Mouse (Mus musculus) G1E (cell line): ENCODE data around the gene Taf8. TPM values are rescaled to one million over a fixed set of nuclear protein-coding genes. Genes with fewer than 3 reads are reported as not detected.

Experiments used
- ATAC-seq: 2 replicates; pipeline ENCODE4 v1.8.0; 2016; ENCODE audit warnings: mild to moderate bottlenecking; ENCODE audit not compliant: insufficient number of reproducible peaks, poor library complexity, low FRiP score, severe bottlenecking; ENCODE audit errors: extremely low read depth
- DNase-seq: peaks from one replicate; pipeline ENCODE4 v3.0.0; 2012; ENCODE audit warnings: low spot score
- H3K27me3 ChIP-seq: 2 replicates; pipeline ENCODE4 v1.6.1; 2012; ENCODE audit warnings: mild to moderate bottlenecking, low read length, inconsistent platforms; ENCODE audit not compliant: insufficient read depth
- H3K36me3 ChIP-seq: replicated peaks from 2 replicates; pipeline ENCODE3; 2012; ENCODE audit warnings: mild to moderate bottlenecking, inconsistent platforms
- H3K4me1 ChIP-seq: 2 replicates; pipeline ENCODE4 v1.6.1; 2012; ENCODE audit warnings: low read depth, low read length, inconsistent platforms, mixed read lengths; ENCODE audit not compliant: insufficient read depth
- H3K4me3 ChIP-seq: 2 replicates; pipeline ENCODE4 v1.5.1; 2012; ENCODE audit warnings: low read depth, mild to moderate bottlenecking, inconsistent platforms, low read length, moderate library complexity, mixed read lengths
- H3K9me3 ChIP-seq: replicated peaks from 2 replicates; pipeline ENCODE4 v1.6.1; 2012; ENCODE audit warnings: inconsistent platforms
- CTCF ChIP-seq: IDR thresholded peaks from 2 replicates; pipeline ENCODE4 v1.5.1; 2012; ENCODE audit warnings: low read depth, low read length, inconsistent platforms, mixed read lengths
- GATA1 ChIP-seq: IDR thresholded peaks from 2 replicates; pipeline ENCODE4 v1.6.1; 2012; ENCODE audit warnings: borderline replicate concordance, low read length, inconsistent platforms, mixed read lengths
- GATA2 ChIP-seq: IDR thresholded peaks from 2 replicates; pipeline ENCODE4 v1.6.1; 2012; ENCODE audit warnings: low read depth, low read length, inconsistent platforms, borderline replicate concordance
- POLR2AphosphoS5 ChIP-seq: IDR thresholded peaks from 2 replicates; pipeline ENCODE4 v1.6.1; 2012; ENCODE audit warnings: low read depth, low read length, inconsistent platforms; ENCODE audit not compliant: insufficient replicate concordance
- TAL1 ChIP-seq: conservative IDR thresholded peaks from 2 replicates; pipeline ENCODE4 v1.6.1; 2012; ENCODE audit warnings: low read depth, low read length, inconsistent platforms, mixed read lengths
- polyA plus RNA-seq: library from polyadenylated mRNA; stranded (reverse); fragments of >175 nt; gene quantifications from 2 replicates; pipeline ENCODE4 v1.2.3, GENCODE M21; 2012
- total RNA-seq, 2 experiments: library from RNA; stranded (forward) in 1 of 2; stranded (reverse) in 1 of 2; fragments of 200-1000 nt in 1 of 2; fragments of >200 nt in 1 of 2; fragmentation: Nextera tagmentation in 1 of 2; gene quantifications; 2 replicates each; pipeline ENCODE4 v1.2.3; 2014 to 2017

Taf8 gene
- total and polyA plus RNA-seq, 3 experiments: 22.4 to 39.8 (median 29.1) TPM

DNA sequence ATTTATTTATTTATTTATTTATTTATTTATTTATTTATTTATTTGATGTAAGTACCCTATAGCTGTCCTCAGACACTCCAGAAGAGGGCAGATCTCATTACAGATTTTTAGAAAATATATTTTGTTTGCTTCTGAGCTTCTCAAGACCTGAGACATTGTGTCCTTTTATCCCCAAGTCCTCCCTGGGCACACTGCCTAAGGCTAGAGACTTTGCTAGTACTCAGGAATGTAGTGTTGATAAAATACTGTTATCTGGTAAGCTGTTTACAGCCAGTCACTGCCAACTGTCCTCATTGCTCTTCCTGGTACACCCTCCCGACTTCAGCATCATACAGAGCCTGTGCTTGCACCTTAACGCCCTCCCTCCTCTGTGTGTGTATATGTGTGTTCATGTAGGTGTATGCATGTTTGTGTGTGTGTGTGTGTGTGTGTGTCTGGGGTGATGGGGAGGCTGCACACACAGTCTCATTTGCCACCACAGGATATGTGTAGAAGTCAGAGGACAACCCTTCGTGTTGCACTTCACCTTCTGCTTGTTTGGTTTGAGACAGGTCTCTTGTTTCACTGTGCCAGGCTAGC, 42.7 kb downstream of the Taf8 start:
- ATAC-seq: no peak
- Histone ChIP-seq H3K36me3 (no peaks in the 10 kb centered on the region), H3K4me3 (no peak overlapping the region), H3K4me1 (peaks cover 14% of the 10 kb centered on the region), H3K9me3 (no peaks in the 10 kb centered on the region), H3K27me3 (peaks cover 49% of the 10 kb centered on the region)
- no peak for DNase-seq
- TF ChIP-seq GATA2: no peak
- no peak for TF ChIP-seq TAL1
- no peak for TF ChIP-seq CTCF
- no peak for TF ChIP-seq POLR2AphosphoS5
- no peak for TF ChIP-seq GATA1

DNA sequence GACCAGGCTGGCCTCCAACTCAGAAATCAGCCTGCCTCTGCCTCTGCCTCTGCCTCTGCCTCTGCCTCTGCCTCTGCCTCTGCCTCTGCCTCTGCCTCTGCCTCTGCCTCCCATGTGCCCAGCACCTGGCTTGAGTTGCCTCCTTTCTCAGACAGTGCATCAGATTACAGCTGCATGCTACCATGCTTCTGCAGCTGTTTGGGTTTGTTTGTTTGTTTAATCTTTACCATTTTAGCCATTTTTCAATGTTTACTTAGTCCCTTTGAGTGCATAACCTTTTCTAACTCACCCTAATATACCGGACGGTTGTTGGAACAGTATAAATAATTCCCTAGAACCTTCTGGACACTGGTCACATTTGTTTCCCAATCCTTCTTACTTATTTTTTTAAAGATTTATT, 43.2 kb downstream of the Taf8 start:
- Histone ChIP-seq H3K27me3 (peaks cover 44% of the 10 kb centered on the region), H3K4me1 (peaks cover 17% of the 10 kb centered on the region), H3K4me3 (no peak overlapping the region), H3K36me3 (no peaks in the 10 kb centered on the region), H3K9me3 (no peaks in the 10 kb centered on the region)
- DNase-seq: no peak
- no peak for TF ChIP-seq GATA1
- no peak for TF ChIP-seq GATA2
- TF ChIP-seq TAL1: no peak
- no peak for TF ChIP-seq CTCF
- TF ChIP-seq POLR2AphosphoS5: no peak
- ATAC-seq: no peak

DNA sequence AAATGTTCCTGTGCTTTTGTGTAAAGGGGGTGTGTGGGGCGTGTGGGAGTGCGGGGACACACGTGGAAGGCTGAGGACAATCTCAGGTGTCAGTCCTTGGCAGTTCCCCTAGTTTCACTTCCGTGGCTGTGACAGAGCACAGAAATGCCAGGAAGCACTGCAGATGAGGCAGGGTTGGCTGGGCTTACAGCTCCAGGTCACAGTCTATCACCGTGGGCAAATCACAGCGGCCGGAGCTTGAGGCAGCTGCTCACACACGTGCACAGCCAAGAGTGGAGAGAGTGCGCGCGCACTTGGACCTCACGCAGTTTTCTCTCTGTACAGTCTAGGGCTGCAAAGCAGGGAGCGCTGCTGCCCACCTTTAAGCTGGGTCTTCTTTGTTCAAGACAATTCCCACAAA, 43.8 kb downstream of the Taf8 start:
- Histone ChIP-seq H3K4me1 (peaks cover 20% of the 10 kb centered on the region), H3K27me3 (peaks cover 38% of the 10 kb centered on the region), H3K36me3 (no peaks in the 10 kb centered on the region), H3K4me3 (no peak overlapping the region), H3K9me3 (no peaks in the 10 kb centered on the region)
- no peak for ATAC-seq
- DNase-seq: no peak
- TF ChIP-seq TAL1 (no peak), GATA2 (no peak), GATA1 (no peak), CTCF (no peak), POLR2AphosphoS5 (no peak)

DNA sequence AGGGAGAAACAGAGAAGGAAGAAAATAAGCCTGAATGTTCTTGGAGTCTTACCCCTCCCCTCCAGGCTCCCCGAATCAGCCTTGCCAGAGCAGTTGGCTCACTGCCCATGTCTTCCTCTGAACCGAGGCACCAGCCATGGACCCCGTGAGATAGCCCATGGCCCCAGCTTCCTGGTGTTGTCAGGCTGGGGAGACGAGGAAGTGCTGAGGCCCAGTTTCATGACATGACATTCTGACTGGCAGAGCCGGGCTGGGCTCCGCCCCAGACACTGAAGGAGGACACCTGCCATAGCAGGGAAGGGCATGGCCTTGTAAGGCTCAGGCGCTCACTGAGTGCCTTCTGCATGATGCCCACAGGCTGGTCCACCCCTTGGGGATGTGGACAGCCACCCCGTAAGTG, 47.4 kb downstream of the Taf8 start:
- DNase-seq (peak; percentile 87), ATAC-seq (peak; percentile 85; the same call in 1 of the 2 replicates)
- peaks cover 32% of the 10 kb centered on the region for H3K27me3 ChIP-seq
- no peaks in the 10 kb centered on the region for H3K9me3 ChIP-seq
- TF ChIP-seq CTCF (no peak), TAL1 (no peak), GATA2 (no peak)
- H3K4me1 ChIP-seq: peaks cover 27% of the 10 kb centered on the region
- H3K36me3 ChIP-seq: no peaks in the 10 kb centered on the region
- H3K4me3 ChIP-seq: peak overlapping the region; percentile 59

DNA sequence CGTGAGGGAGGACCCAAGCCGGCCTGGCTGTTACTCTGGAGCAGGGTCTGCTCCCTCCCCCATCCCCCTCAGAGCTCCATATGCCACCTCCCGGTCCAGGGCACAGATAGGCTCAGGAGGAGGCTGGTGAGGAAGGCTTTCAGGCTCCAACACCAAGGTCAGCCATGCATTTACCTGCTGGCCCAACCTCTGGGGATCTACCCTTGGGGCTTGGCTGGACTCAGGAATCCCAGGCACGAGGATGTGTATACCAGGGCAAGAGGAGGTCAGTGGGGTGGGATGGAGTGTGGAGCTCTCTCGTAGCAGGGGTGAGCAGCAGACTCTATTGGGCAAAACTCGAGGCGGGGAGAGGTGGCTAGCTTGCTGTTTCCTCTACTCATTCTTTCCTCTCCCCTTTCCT, 49.2 kb downstream of the Taf8 start:
- Histone ChIP-seq H3K4me3 (no peak overlapping the region), H3K36me3 (no peaks in the 10 kb centered on the region), H3K4me1 (peaks cover 31% of the 10 kb centered on the region), H3K27me3 (peaks cover 32% of the 10 kb centered on the region), H3K9me3 (no peaks in the 10 kb centered on the region)
- TF ChIP-seq GATA1 (no peak), CTCF (no peak), TAL1 (no peak), GATA2 (no peak), POLR2AphosphoS5 (no peak)
- ATAC-seq: no peak
- DNase-seq: no peak

DNA sequence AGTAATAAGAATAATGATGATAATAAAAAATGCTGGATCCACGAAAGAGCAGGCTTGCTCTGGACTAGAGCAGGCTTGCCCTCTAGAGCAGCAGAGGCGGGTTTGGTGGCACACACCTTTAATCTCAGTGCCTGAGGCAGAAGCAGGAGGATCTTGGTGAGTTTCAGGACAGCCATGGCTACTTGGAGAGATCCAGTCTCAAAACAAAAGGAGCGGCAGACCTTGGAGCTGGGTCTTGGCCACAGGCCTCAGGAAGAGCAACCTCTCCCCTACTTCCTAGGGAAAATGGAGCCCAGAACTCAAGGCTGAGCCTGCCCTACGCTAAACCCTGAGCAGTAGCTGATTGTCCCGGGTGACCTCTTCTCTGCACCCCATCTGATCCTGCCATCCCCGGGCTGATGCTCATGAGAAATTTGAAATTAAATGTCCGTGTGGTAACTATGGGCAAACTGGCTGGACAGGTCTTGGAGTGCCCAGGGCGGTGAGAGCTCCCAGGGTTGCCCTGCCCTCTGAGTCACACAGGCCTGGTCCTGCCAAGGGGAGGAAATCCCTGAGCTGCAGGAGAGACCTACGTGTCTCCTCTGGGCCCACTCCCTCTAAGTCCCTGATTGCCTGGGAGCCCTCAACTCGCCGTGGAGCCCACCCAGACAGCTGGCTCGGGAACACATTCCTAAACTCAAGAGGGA, 51.1 kb downstream of the Taf8 start:
- no peaks in the 10 kb centered on the region for H3K9me3 ChIP-seq
- no peak for TF ChIP-seq CTCF
- TF ChIP-seq POLR2AphosphoS5: no peak
- no peak for TF ChIP-seq GATA1
- no peak for TF ChIP-seq TAL1
- TF ChIP-seq GATA2: no peak
- peaks cover 40% of the 10 kb centered on the region for H3K27me3 ChIP-seq
- H3K4me1 ChIP-seq: peaks cover 26% of the 10 kb centered on the region
- no peak overlapping the region for H3K4me3 ChIP-seq
- no peaks in the 10 kb centered on the region for H3K36me3 ChIP-seq
- DNase-seq (no peak), ATAC-seq (no peak)

DNA sequence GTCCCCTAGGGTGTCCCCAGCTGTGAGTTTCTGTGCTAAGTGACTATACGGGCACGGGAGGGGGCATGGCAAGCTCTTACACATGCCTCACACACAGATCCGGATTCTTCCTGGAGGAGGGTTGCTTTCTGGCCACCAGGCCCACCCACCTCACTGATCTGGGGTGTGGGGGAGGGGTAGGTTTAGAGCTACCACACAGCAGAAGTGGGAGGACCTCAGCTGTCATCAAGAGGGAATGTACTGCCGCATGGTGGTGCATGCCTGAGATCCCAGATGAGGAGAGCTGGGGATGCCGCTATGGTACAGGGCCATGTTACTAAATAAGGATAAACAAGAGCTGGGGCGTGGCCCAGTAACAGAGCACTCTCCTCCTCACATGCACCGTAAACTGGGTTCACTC, 51.9 kb downstream of the Taf8 start:
- TF ChIP-seq TAL1 (no peak), CTCF (no peak), GATA2 (no peak), POLR2AphosphoS5 (no peak), GATA1 (no peak)
- Histone ChIP-seq H3K4me1 (peaks cover 24% of the 10 kb centered on the region), H3K4me3 (no peak overlapping the region), H3K27me3 (peaks cover 44% of the 10 kb centered on the region), H3K36me3 (no peaks in the 10 kb centered on the region), H3K9me3 (no peaks in the 10 kb centered on the region)
- ATAC-seq (no peak), DNase-seq (no peak)
